Mouse (Mus musculus) cerebellum, adult (tissue): Measurements from ENCODE around the gene Vsig10.
"Not testable (repeated sequence)": the region's sequence is repeated elsewhere in the genome, so short reads cannot be mapped to it uniquely, and the experiment has no call there.

Experiments used
- ATAC-seq: cut with Nextera tagmentation; 2 replicates; pipeline ENCODE4 v1.9.2; 2017; ENCODE audit warnings: mild to moderate bottlenecking, moderate library complexity, mixed read lengths; ENCODE audit not compliant: insufficient number of reproducible peaks, low FRiP score, low TSS enrichment

The Vsig10 gene

DNA sequence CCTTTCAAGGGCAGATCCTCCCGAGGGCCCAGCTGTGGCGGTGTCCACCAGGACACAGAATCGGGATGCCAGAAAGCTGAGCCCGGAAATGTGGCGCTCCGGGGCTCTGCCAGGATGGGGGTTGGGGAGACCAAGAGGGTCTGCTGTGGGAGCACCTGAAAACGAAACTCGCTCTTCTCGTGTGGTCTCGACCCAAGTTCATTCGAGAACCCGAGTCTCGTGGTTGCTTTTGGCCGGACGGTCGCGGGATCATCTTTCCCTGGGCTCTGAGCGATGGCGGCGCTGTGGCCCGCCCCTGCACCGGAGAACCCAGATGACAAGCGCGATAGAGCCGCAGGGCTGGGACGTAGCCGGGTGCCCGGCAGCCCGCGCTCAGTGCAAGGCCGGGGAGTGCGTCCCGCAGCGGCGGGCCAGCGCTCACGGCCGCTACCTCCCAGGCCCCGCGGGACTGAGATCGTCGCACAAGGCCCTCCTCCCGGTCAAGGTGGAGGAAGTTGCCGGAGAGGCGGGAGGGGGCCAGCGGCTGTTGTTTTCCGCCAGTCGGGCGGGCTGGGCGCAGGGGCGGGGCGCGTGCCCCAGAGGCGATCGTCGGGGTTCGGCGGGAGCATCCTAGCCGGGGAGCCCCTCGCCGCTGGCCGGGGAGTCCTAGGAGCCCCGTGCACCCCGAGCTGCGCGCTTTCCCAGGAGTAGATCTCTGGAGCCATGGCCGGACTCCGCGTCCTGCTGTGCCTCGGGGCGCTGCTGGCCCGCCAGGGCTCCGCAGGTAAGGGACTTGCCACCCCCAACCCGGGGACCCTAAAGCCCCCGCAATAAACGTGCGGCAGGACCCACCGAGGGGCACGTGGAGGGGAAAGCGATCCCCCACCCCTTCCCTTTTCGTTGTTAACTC, at the start of gene Vsig10:
Gene Vsig10 (plus strand): TSS at position 343 of the 889 bp plus-strand sequence.
- ATAC-seq = peak; percentile 67; the same call in 1 of the 2 replicates

DNA sequence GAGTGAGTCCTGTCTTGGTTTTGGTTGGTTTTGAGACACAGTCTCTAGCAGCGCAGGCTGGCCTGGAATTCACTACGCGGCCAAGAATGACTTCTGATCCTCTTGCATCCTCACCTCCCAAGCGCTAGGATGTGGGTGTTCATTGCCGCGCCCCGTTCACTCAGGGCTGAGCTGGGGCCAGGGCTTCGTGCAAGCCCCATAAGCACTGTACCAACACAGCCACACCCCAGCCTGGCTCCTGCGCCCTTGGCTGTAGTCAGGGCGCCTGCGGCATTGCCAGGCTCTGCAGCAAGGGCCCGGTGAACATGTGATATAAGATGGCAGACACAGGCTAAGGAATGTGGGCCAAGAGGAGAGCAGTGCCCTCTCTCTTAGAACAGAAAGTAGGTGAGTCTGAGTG, 49.5 kb upstream of the Vsig10 start:
- no peak for ATAC-seq

- no peak for ATAC-seq
These were observed 46.9 kb upstream of the Vsig10 start for GRCm38 (mm10) chr5:117271945-117272344.

DNA sequence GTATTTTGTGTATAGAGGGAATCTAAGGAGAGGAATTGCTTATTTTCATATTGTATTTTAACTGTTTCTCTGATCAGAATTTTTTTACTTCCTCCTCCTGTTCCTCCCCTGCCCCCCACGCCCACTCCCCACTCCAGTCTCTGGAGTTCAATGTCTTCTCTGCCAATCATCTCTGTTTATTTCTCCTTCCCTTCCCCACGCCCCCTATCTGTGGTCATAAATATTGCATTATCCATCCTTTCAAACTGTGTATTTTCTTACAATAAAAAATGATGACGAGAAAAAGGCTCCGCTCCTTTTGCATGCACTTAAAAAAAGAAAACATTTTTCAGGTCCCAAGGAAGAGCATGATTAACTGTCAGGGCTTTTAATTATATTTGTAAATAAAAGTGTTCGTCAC, 44.1 kb upstream of the Vsig10 start:
- ATAC-seq = no peak

DNA sequence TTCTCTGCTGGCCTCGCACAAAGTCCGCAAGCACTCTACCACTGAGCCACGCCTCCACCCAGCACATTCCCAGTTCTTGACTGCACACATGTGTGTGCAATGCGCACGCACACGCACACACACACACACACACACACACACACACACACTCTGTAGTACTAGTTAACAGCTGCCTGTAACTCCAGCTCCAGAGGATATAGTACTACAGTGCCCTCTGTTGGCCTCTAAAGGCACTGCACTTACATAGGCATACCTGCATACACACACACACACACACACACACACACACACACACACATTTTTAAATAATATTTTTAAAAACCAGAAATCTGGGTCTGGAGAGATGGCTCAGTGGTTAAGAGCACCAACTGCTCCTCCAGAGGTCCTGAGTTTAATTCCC, 41.1 kb upstream of the Vsig10 start:
- no peak for ATAC-seq

DNA sequence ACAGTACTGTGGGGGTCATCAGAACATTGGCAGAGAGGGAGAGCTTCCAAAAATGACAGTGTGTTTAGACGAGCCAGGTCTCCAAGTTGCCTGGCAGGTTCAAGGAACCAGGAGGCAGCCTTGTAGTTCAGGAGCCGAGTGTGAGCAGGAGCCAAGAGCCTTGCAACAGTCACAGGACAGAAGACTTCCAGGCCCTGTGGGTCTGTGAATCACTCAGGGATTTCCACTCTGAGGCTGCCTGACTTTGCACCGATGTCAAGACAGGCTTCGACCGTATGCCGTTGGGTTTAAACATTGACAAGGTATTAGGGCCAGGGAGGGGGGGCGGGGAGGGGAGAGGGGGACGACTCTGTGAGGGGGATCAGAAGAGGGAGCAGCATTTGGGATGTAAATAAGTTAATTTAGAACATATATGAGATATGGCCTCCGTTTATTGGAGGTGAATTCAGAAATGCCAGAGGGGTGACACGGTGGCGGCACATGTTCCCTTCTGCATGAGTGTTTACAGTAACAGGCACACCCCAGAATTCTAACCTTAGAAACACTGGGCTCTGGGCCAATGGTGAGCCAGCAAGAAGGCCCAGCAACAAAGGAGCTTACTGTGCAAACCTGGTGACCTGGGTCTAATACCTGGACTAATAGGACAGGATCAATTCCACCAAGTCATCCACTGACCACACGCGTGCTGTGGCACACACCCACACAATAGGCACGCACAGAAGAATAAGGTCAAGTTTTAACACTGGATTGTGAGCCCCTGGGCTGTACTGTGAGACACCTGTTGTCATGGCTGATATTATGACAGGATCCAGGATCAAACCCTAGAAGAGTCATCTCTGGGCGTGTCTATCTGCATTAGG, 39.8 kb upstream of the Vsig10 start:
- ATAC-seq = no peak

- ATAC-seq = no peak
These were observed 39.2 kb upstream of the Vsig10 start for GRCm38 (mm10) chr5:117279669-117280050.

DNA sequence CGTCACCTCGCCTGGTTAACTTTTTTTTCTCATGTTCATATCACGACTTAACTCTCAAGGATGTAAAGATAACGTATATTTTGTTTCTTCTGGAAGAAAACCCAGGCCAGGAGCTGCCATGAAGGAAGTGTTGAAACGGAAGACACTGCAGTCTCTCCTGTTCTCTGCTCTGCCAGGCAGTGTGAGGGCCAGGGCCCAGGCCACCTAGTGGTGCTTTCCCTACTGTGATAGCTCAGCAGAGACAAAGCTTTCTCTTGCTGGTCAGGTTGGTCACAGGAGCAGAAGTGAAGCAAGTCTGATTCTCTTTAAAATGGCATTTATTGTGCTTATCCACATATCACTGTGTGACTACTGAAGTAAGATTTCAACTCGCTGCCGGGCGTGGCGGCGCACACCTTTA, 37.3 kb upstream of the Vsig10 start:
- ATAC-seq = no peak

DNA sequence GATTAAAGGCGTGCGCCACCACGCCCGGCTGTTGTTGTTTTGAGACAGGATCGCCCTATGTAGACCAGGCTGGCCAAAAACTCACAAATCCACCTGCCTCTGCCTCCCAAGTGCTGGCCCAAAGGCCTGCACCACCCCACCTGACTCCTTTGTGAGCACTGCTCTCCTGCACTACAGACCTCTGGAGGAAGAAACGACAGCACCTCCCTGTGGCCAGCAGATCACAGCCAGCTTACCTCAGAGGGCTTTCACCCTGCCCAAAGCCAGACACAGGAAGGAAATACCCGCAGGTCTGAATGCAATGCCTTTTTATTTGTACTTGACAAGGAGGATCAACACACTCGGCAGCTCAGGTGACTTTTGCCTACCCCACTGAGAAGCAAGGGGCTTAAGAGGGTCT, 36.5 kb upstream of the Vsig10 start:
- no peak for ATAC-seq

- no peak for ATAC-seq
These were observed 34.9 kb upstream of the Vsig10 start for GRCm38 (mm10) chr5:117284029-117284428.

- no peak for ATAC-seq
These were observed 34.2 kb upstream of the Vsig10 start for GRCm38 (mm10) chr5:117284682-117285081.

GRCm38 (mm10) chr5:117285266-117285665, 33.6 kb upstream of the Vsig10 start:
- no peak for ATAC-seq

DNA sequence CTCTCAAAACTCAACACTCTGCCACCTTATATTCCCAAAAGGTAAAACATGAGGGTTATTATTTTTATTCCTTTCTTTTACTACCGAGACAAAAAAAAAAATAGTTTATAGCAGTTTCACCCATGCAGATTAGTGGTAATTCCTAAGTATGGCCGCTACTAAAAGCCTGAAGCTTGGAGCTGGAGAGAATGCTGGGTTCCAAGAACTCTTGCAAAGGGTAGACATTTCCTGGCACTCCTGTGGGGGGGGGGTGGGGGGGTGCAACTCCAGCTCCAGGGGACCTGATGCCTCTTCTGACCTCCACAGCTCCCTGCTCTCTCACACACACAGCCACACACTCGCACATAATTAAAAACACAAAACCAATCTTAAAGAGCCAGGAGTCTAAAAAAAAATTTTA, 32.6 kb upstream of the Vsig10 start:
- ATAC-seq = no peak

DNA sequence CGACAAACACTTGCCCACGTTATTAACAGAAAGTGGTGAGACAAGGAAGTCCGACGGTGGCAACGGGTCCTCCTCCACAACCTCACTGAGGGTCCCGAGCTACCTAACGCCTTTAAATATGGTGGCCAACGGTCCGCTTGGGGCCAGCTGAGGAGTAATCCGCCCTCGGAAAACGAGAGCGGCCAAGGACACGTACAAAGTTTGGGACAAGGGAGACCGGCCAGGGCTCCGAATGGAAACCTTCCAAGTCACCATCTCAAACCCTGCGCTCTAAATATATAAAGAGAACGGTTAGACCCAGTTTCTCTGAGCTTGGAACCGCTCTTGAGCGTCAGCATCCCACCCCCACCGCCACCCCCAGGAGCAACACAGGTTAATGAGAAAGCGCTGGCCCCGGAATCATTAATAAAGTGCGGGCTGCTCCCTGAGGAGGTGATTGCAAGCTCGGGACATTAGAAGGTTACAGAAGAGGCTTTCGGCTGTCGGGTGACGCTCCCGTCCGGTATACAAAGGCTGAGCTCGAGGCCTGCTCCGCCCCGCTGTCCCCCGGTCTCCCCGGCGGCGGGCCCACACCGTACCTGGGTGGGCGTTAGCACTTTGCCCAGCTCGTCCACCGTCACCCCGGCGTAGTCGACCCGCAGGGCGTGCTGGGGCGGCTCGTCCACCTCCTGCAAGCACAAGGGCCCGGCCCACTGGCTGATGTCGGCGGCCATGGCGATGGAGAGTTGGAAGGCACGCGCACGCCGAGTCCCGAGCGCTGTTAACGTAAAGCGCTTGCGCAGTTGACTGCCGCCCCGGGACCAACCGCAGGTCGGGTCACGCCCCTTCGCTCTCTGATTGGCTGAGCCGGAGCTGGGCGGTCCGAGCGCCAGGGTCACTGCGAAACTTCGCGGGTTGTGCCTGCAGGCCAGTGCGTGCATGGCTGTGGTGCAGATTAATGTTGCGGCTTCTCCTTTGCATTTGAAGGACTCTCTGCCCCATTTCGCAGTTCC, 31.8 kb upstream of the Vsig10 start, which contains the start of gene Pebp1:
Gene Pebp1 (minus strand): TSS at position 795 of the 992 bp plus-strand sequence.
- peak; percentile 94 for ATAC-seq

DNA sequence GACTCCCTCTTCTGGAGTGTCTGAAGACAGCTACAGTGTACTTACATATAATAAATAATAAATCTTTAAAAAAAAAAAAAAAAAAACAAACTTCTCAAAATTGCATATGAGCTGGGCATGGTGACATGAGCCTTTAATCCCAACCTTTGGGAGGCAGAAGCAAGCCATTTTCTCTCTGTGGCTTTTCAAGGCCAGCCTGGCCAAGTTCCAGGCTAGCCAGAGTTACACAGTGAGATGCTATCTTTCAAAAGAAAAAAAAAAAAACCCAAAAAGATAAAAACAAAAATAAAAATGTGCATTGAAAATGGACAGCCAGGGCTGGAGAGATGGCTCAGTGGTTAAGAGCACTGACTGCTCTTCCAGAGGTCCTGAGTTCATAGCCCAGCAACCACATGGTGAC, 29.2 kb upstream of the Vsig10 start:
- ATAC-seq = no peak

- ATAC-seq = no peak
These were observed 28.8 kb upstream of the Vsig10 start for GRCm38 (mm10) chr5:117290081-117290480.

GRCm38 (mm10) chr5:117291312-117291711, 27.6 kb upstream of the Vsig10 start:
- ATAC-seq = no peak

DNA sequence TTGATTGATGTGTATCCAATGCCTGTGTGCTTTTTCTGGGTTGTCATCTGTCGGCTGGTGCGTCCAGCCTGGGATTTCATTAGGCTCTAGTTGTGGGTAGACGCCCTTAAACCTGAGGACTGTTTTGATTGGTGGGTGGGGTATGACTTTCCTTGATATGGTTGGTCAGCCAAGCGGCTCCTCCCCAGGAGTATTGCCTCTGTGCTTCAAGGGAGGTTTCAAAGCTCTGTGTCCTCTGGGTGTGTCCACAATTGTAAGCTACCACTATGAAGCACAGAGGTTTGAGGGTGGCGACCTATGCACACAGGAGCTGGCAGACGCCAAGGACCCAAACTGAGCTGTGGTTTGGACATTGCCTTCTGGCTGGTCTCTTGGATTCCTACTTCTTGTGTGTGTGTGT, 26.3 kb upstream of the Vsig10 start:
- ATAC-seq = no peak

DNA sequence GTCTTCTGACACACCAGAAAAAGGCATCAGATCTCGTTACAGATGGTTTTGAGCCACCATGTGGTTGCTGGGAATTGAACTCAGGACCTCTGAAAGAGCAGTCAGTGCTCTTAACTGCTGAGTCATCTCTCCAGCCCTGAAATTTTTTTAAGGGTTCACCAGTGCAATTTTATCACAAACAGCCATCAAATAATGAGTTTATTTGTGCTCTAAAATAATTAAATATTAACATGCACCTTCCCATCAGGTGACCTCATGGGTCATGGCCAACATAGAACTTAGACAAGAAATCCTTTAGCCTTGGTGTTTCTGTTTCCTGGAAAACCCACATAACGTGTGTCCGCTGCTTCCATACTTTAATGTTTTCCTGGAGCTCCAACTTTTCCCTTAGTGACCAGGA, 25.1 kb upstream of the Vsig10 start:
- ATAC-seq = not testable (repeated sequence)

DNA sequence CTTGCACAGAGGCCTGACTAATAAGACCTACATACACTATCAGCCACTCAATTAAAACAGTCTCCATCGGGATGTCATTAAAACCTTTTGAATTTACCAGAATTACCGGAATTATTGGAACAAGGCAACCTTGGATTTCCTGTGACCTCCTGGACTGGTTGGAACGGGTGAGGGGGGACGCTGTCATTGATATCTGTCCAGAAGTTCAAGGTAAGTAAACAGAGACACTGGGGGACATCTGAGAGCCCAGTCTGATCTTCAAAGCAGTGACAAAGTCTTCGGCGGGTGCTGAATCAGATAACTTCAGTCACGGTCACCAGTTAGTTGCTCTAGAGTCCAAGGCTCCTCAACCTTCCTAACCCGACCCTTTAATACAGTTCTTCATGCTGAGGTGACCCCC, 23.9 kb upstream of the Vsig10 start:
- ATAC-seq = no peak
